Mouse (Mus musculus) embryonic facial prominence, embryonic 12.5 days (tissue): ENCODE data around the gene Efna5. TPM values are rescaled to one million over a fixed set of nuclear protein-coding genes. Genes with fewer than 3 reads are reported as not detected.
A peak's percentile ranks its signal among the peaks of the same experiment; 100 is the strongest.

Experiments used
- ATAC-seq: fragments of 200-750 bp; cut with Nextera tagmentation; 2 replicates; pipeline ENCODE4 v1.8.0; 2017; ENCODE audit not compliant: insufficient number of reproducible peaks, insufficient read depth, low FRiP score, low TSS enrichment
- H3K27ac ChIP-seq: fragments of 300-500 bp; sonication (generic); 2 replicates; pipeline ENCODE4 v1.5.1; 2016; ENCODE audit warnings: mild to moderate bottlenecking
- H3K27me3 ChIP-seq: fragments of 300-500 bp; sonication (generic); 2 replicates; pipeline ENCODE4 v1.6.1; 2016; ENCODE audit warnings: mild to moderate bottlenecking, moderate library complexity
- H3K36me3 ChIP-seq: fragments of 300-500 bp; sonication (generic); 2 replicates; pipeline ENCODE4 v1.6.1; 2016; ENCODE audit warnings: mild to moderate bottlenecking
- H3K4me1 ChIP-seq: fragments of 300-500 bp; sonication (generic); 2 replicates; pipeline ENCODE4 v1.6.1; 2016
- H3K4me2 ChIP-seq: fragments of 300-500 bp; sonication (generic); replicated peaks from 2 replicates; pipeline ENCODE4 v1.6.1; 2016; ENCODE audit warnings: mild to moderate bottlenecking, moderate library complexity
- H3K4me3 ChIP-seq: fragments of 300-500 bp; sonication (generic); 2 replicates; pipeline ENCODE4 v1.5.1; 2016; ENCODE audit warnings: mild to moderate bottlenecking
- H3K9ac ChIP-seq: fragments of 300-500 bp; sonication (generic); 2 replicates; pipeline ENCODE4 v1.6.1; 2016; ENCODE audit warnings: mild to moderate bottlenecking, moderate library complexity
- H3K9me3 ChIP-seq: fragments of 300-500 bp; sonication (generic); 2 replicates; pipeline ENCODE4 v1.6.1; 2016; ENCODE audit warnings: mild to moderate bottlenecking, moderate library complexity
- WGBS: fragments of 180-500 bp; shearing (Covaris S2); methylation state at CpG from one replicate; pipeline ENCODE4 v1.1.7; 2016; 5-methylcytosine and 5-hydroxymethylcytosine counted together
- polyA plus RNA-seq: library from polyadenylated mRNA; unstranded; fragments of >200 nt; fragmentation: Nextera tagmentation; extraction: Ambion mirVana; gene quantifications from 2 replicates; pipeline ENCODE4 v1.2.1, GENCODE M21; 2016

Gene Efna5
- polyA plus RNA-seq, 1 experiment from 2014 or later: 82.6 TPM

DNA sequence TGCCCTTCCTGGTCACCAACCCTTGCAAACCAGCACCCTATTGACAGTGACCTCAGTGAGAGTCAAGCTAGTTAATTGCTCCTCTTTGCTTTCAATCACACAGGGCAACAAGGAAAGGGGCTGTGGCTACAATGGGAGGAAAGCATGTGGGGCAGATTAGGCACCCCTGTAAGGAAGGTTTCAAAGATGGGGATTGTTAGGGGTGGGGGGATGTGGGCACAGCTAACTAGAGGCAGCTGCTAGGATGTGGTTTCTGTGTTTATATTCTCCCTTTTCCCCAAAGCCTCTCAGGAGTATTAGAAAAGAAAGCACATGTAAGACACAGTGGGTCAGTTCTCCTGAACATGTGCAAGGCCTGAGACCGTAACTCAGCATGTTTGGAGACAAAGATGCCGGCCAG is 62.8 kb downstream of the Efna5 start:
- 0 out of 2 replicates have a peak overlapping the region, but pooled peaks have one; percentile 50 for H3K27ac ChIP-seq
- H3K9me3 ChIP-seq: no peaks in the 10 kb centered on the region
- WGBS: 15% methylated on average over 2 of the region's 2 CpGs
- H3K36me3 ChIP-seq: no peaks in the 10 kb centered on the region
- peaks cover 36% of the 10 kb centered on the region for H3K4me1 ChIP-seq
- ATAC-seq: 0 out of 2 replicates have a peak, but pooled peaks have one; percentile 28
- H3K4me2 ChIP-seq: peak overlapping the region; percentile 38
- H3K4me3 ChIP-seq: no peak overlapping the region
- no peak overlapping the region for H3K9ac ChIP-seq
- no peaks in the 10 kb centered on the region for H3K27me3 ChIP-seq

DNA sequence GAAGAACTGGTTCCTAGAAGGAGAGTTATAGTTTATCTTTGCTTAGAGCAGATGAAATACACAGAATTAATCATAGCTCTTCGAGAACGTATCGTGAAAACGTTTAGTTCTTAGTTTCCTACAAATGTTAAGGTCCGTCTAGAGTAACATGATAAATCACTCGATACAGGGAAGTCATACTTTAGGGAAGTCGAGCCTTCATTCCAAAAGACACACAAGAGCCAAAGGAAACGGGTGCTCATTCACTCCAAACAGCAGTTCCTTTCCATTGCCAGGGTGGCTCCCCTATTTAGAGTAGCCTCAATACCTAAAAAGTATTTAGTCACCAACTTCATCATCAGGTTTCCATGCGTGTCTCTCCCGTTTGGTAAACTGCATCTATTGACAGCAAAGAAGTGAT is 64.2 kb downstream of the Efna5 start:
- Histone ChIP-seq H3K4me1 (peaks cover 35% of the 10 kb centered on the region), H3K4me2 (no peak overlapping the region), H3K27ac (no peak overlapping the region), H3K9ac (no peak overlapping the region), H3K27me3 (no peaks in the 10 kb centered on the region), H3K9me3 (no peaks in the 10 kb centered on the region), H3K36me3 (no peaks in the 10 kb centered on the region), H3K4me3 (no peak overlapping the region)
- 79% methylated on average over 10 of the region's 10 CpGs for WGBS
- ATAC-seq: no peak

DNA sequence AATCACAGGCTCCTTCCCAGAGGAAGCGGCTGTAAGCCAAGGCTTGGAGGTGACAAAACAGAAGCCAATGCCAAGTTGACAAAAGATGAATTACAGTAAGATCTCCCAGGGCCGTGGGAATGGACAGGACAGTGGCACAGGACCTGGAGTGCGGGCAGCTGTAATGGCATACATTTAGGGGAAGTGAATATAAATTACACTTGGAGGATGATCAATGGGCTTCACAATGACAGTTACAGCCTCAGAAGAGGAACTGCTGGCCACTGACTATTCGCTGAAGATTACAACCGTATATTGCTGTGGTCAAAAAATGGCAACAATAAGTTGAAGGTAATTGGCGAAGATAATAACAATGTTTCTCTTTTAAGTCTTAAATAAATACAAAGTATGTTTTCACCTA is 67.7 kb downstream of the Efna5 start:
- WGBS: 90% methylated on average over 6 of the region's 6 CpGs
- Histone ChIP-seq H3K4me2 (no peak overlapping the region), H3K27me3 (no peaks in the 10 kb centered on the region), H3K9me3 (no peaks in the 10 kb centered on the region), H3K36me3 (no peaks in the 10 kb centered on the region), H3K4me1 (peaks cover 8% of the 10 kb centered on the region), H3K4me3 (no peak overlapping the region), H3K9ac (no peak overlapping the region), H3K27ac (no peak overlapping the region)
- ATAC-seq: no peak

DNA sequence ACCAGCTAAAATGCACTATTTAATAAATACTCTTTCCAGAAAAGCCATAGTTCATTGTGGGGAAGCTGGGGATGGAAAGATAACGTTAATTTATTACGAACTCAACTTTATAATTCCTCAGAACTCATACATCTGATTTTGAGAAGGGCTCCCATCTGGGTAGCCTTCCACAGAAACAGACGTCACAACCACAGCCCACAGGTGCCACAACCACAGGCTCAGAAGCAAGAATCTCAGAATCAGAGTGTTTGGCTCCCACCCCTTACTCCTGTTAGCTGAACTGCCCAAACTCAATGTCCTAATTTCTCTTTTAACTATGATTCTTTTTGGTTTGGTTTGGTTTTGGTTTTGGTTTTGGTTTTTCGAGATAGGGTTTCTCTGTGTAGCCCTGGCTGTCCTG is 73.2 kb downstream of the Efna5 start:
- Histone ChIP-seq H3K4me1 (no peaks in the 10 kb centered on the region), H3K27me3 (no peaks in the 10 kb centered on the region), H3K4me3 (no peak overlapping the region), H3K36me3 (no peaks in the 10 kb centered on the region), H3K4me2 (no peak overlapping the region), H3K9ac (no peak overlapping the region), H3K9me3 (no peaks in the 10 kb centered on the region), H3K27ac (no peak overlapping the region)
- ATAC-seq: no peak
- 86% methylated on average over 4 of the region's 4 CpGs for WGBS

DNA sequence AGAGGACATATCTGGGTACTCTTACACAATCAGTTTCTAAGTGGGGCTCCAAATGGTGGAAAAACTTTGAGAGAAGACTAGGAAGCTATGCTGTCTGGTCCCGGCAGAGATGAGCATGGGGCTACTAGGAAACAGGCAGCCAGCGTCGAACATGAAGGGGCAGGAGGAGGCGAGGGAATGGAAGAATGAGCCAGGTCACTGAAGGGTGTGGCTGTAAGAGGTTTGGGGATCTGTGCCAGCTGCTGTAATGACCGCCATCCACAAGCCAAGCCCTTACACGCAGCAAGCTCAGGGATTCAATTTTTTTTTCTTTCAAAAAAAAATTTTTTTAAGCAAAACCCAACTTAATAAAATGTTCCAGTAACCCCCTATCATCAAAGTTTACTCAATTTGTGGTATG is 74.5 kb downstream of the Efna5 start:
- 88% methylated on average over 6 of the region's 6 CpGs for WGBS
- ATAC-seq: no peak
- H3K4me3 ChIP-seq: no peak overlapping the region
- no peaks in the 10 kb centered on the region for H3K27me3 ChIP-seq
- no peaks in the 10 kb centered on the region for H3K9me3 ChIP-seq
- no peaks in the 10 kb centered on the region for H3K4me1 ChIP-seq
- no peak overlapping the region for H3K27ac ChIP-seq
- no peak overlapping the region for H3K4me2 ChIP-seq
- H3K9ac ChIP-seq: no peak overlapping the region
- H3K36me3 ChIP-seq: no peaks in the 10 kb centered on the region

DNA sequence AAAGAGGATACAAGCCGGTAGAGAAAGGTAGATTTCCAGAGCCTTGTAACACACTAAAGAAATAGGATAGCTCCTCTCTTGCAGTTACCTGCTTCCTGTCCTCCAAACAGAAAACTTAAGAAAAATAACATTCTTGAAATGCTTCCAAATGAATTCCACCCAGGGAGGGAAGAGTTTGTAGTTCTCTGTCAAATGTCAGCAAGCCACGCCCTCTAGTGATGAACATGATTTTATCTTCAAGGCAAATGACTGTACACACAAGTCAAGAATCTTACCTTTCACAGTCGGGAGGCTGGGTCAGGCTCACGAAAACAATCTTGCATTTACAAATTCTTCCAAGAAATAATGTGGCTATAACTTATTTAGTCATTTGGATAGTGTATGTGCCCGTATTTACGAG is 78.4 kb downstream of the Efna5 start:
- no peak overlapping the region for H3K9ac ChIP-seq
- WGBS: 71% methylated on average over 6 of the region's 6 CpGs
- no peaks in the 10 kb centered on the region for H3K27me3 ChIP-seq
- no peaks in the 10 kb centered on the region for H3K9me3 ChIP-seq
- H3K4me3 ChIP-seq: no peak overlapping the region
- no peaks in the 10 kb centered on the region for H3K36me3 ChIP-seq
- no peak overlapping the region for H3K4me2 ChIP-seq
- ATAC-seq: no peak
- no peak overlapping the region for H3K27ac ChIP-seq
- H3K4me1 ChIP-seq: no peaks in the 10 kb centered on the region

DNA sequence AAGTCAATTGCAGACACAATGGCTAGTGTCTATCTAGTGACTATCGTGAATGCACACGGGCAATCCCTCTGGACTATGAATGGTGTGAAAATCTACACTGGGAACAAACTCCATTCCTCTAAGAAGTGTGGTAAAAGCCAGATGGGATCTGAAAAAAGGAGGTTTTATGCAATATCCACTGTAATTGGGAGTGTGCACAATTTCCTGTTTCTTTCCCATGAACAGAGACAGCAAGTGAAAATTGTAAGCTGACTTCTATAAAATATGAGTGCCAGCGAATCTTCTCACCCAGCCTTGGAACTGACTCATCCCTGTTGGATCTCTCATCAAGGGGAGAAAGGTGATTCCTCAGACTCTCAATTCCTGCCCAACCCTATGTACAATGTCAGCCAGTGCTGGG is 83.8 kb downstream of the Efna5 start:
- WGBS: 93% methylated on average over 3 of the region's 3 CpGs
- Histone ChIP-seq H3K27me3 (no peaks in the 10 kb centered on the region), H3K4me1 (peaks cover 12% of the 10 kb centered on the region; the same call in 1 of the 2 replicates), H3K4me2 (no peak overlapping the region), H3K4me3 (no peak overlapping the region), H3K27ac (no peak overlapping the region), H3K9me3 (no peaks in the 10 kb centered on the region), H3K9ac (no peak overlapping the region), H3K36me3 (no peaks in the 10 kb centered on the region)
- ATAC-seq: no peak

DNA sequence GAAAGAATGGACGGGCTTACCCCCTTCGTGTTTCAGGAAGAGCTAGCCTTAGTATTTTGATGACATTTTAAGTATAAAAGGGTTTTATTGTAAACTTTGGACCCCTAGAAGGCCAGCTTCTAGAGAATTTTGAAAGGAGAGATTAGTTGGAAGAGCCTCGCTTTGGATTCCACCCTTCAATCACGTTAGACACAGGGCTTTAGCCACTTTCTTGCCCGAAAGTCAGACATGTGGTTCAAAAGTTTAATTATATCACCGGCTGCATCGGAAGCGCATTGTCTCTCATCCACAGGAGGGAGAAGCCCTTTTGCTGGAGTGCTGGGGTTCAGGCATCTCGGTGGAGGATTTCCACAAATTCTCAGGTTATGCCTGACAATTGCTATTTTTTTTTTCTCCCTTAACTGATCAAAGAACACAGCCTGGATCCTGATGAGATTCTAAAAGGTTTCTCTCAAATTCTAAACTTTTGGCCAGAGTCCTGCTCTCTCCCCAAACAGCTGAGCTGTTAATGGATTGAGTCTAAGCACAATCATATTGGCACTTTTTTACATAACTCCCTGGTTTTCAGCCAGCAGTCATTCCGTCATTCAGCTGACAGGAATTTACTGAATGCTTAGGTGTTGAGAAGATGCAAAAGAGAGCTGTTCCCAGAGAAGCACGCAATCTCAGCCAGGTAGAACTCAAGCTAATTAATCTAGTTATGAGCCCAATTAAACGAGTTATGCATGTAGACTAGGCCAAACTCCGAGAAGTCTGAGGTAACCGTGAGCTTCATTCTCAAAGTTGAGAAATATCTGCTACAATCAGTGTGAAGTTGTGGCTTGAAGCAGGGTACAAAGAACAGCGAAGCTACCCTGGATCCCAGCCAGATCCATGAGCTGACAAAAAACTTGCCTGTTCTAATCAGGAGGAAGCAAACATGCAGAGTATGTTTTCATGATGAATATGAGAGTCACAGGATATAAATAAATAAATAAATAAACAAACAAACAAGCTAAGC is 91.5 kb downstream of the Efna5 start:
- no peak overlapping the region for H3K27ac ChIP-seq
- H3K36me3 ChIP-seq: no peaks in the 10 kb centered on the region
- no peak for ATAC-seq
- no peak overlapping the region for H3K4me2 ChIP-seq
- no peak overlapping the region for H3K9ac ChIP-seq
- WGBS: 33% methylated on average over 15 of the region's 15 CpGs
- peaks cover 48% of the 10 kb centered on the region for H3K4me1 ChIP-seq
- no peak overlapping the region for H3K4me3 ChIP-seq
- no peaks in the 10 kb centered on the region for H3K9me3 ChIP-seq
- H3K27me3 ChIP-seq: no peaks in the 10 kb centered on the region

DNA sequence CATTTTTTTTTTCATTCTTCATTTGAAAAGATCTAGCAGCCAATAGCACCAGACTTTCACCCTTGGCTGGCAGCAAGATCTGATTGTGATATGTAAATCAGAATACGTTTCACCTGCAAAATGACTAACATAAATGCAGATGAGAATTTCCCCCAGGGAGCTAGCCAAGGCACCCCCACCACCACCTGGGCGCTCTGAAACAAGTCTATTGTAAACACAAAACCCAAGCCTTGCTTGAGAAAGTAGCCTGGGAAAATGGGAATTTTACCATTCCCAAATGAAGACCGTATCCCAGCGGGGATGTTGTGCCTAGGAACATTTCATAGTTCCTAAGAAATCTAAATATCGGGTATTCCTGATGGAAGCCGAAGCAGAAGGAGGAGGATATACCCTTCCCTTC is 92.3 kb downstream of the Efna5 start:
- Histone ChIP-seq H3K4me2 (no peak overlapping the region), H3K4me3 (no peak overlapping the region), H3K36me3 (no peaks in the 10 kb centered on the region), H3K27me3 (no peaks in the 10 kb centered on the region), H3K9ac (no peak overlapping the region), H3K9me3 (no peaks in the 10 kb centered on the region), H3K27ac (no peak overlapping the region), H3K4me1 (peaks cover 53% of the 10 kb centered on the region)
- 36% methylated on average over 6 of the region's 6 CpGs for WGBS
- ATAC-seq: no peak

DNA sequence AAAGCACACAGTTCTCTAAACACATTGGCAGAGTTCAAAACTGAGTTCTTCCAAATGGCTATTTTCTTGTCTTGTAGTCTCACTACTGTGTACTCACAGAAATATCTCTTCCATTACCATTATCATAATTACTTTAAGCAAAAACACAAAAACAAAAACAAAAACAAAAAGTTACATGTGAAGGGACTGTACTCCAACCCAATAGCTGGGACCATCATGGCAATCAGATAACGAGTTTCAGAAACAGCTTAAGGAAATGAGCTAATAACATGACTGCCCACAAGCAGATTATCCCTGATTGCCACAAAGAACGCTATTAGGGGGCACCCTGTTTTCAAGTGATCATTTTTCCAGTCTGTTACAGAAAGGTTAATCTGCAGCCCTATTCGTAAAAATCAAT is 93.3 kb downstream of the Efna5 start:
- no peaks in the 10 kb centered on the region for H3K9me3 ChIP-seq
- H3K36me3 ChIP-seq: no peaks in the 10 kb centered on the region
- no peak overlapping the region for H3K27ac ChIP-seq
- H3K27me3 ChIP-seq: no peaks in the 10 kb centered on the region
- 28% methylated on average over 3 of the region's 3 CpGs for WGBS
- H3K4me3 ChIP-seq: no peak overlapping the region
- H3K9ac ChIP-seq: no peak overlapping the region
- H3K4me2 ChIP-seq: no peak overlapping the region
- ATAC-seq: no peak
- H3K4me1 ChIP-seq: peaks cover 53% of the 10 kb centered on the region

DNA sequence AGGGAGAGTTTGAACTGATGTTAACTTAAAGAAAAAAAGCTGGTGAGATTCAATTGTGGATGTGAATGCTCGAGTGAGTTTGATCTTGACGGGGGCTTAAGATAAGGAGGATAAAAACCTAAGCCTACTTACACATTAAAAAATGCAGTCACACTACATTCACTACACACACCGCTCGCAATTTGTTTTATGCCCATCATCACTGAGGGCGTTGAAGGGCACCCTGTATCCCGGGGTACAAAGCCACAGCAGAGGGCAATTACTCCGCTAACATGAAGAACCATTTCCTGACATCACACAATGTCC is 94.6 kb downstream of the Efna5 start:
- WGBS: 62% methylated on average over 7 of the region's 7 CpGs
- no peak overlapping the region for H3K4me2 ChIP-seq
- no peaks in the 10 kb centered on the region for H3K9me3 ChIP-seq
- H3K9ac ChIP-seq: no peak overlapping the region
- H3K27me3 ChIP-seq: no peaks in the 10 kb centered on the region
- H3K36me3 ChIP-seq: no peaks in the 10 kb centered on the region
- no peak for ATAC-seq
- H3K27ac ChIP-seq: no peak overlapping the region
- H3K4me3 ChIP-seq: no peak overlapping the region
- H3K4me1 ChIP-seq: peaks cover 52% of the 10 kb centered on the region

DNA sequence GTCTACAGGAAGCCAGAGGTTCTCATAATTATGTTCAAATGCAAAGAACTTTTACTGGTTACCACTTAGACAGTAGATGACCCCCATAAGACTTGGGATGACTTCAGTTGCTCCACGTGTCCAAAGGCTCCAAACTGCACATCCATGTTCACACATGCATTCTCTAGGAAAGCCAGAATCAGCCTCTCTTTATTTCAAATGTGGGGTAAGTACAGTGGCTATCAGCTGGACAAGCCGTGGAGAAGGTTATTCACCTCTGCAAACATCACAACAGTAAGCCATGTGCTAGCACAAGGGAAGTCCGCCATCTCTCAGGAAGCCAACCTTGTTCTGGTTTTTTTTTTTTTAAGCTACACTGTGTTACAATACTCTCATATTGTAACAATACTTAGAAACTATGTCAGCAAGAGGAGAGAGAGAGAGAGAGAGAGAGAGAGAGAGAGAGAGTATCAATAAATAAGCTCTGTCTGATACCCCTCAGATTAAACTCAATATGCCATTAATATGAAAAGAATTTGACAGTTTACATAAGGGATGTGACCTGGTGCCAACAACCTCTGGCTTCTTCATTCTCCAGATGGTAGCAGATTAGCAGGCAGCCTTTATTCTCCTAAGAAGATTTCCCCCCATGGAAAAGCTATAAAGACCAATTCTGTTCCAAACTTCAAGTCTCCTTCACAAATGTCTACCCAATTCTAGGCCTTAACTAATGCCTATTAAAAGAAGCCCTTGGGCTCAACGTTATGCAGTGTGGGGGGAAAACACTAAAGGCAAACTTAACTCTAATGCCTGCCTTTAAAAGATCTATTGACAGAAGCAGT is 95.1 kb downstream of the Efna5 start:
- no peak overlapping the region for H3K9ac ChIP-seq
- H3K36me3 ChIP-seq: no peaks in the 10 kb centered on the region
- no peak overlapping the region for H3K4me3 ChIP-seq
- H3K27me3 ChIP-seq: no peaks in the 10 kb centered on the region
- no peak for ATAC-seq
- WGBS: 63% methylated on average over 4 of the region's 4 CpGs
- H3K4me2 ChIP-seq: no peak overlapping the region
- H3K9me3 ChIP-seq: no peaks in the 10 kb centered on the region
- H3K27ac ChIP-seq: no peak overlapping the region
- H3K4me1 ChIP-seq: peaks cover 52% of the 10 kb centered on the region
